Mouse (Mus musculus) embryonic fibroblast, embryonic 13.5 days (primary cell): ENCODE measurements at regions not wholly inside any gene's neighbourhood (a gene's known extent, or its start where the extent isn't known, plus 50 kb on each side); places are given as distances from the start of the nearest gene placed in this dataset.

Source experiments
- CTCF ChIP-seq: IDR thresholded peaks from 2 replicates; pipeline ENCODE4 v1.5.1; 2011; ENCODE audit warnings: mild to moderate bottlenecking, control low read depth, low read length, moderate library complexity, borderline replicate concordance; ENCODE audit not compliant: insufficient read depth
- POLR2A ChIP-seq: IDR thresholded peaks from 2 replicates; pipeline ENCODE4 v1.6.1; 2011; ENCODE audit warnings: low read depth, mild to moderate bottlenecking, control low read depth, low read length, moderate library complexity

DNA sequence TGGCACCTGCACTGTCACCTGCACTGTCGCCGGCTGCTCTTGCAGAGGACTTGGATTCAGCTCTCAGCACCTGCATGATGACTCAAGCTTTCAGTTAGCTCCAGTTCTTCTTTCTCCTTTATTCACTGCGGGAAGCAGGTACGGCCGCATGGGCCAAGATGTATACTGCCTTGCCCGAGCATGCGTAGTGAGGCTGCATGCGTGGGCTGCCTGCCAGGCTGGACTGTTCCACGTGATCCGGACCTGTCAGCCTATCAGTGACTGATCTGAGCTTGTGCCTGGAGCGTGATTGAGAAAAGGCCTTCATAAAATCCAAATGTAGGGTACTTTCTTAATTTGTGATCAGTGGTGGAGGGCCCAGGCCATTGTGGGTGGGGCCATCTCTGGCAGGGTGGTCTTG is 68.2 kb downstream of the Mycn start:
- no peak for TF ChIP-seq CTCF
- TF ChIP-seq POLR2A, result no peak
